Mouse (Mus musculus) liver, embryonic 14.5 days (tissue): ENCODE results near the gene Stk16.

Experiments used
- CTCF ChIP-seq: IDR thresholded peaks from 2 replicates; pipeline ENCODE4 v1.5.1; 2016; ENCODE audit warnings: antibody characterized with exemption, low read depth, control low read depth
- EP300 ChIP-seq: IDR thresholded peaks from 2 replicates; pipeline ENCODE4 v1.6.1; 2016; ENCODE audit warnings: antibody characterized with exemption, low read depth

DNA sequence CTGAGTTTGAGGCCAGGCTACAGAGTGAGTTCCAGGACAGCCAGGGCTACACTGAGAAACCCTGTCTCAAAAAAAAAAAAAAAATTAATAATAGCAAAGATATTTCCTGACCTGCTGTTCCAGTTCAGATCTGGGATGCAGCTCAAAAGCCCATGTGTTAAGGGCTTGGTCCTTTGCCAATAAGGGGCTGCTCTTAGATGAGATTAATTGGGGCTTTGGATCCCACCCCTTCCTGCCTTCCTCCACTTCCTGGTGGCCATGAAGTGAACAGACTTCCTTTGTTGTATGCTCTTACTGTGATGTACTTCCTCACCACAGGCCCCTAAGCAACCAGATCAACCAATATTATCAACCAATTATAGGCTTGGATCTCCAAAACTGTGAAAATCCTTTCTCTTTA is 23.5 kb upstream of the Stk16 start:
- TF ChIP-seq CTCF (no peak), EP300 (no peak)
